Mouse (Mus musculus) brown adipose tissue, adult 24 weeks (tissue): ENCODE results near the gene Rtn4rl1. TPM values are rescaled to one million over a fixed set of nuclear protein-coding genes. Genes with fewer than 3 reads are reported as not detected.

Experiments
- H3K27ac ChIP-seq: fragments of 200-500 bp; replicated peaks from 2 replicates; pipeline ENCODE4 v1.5.1; 2012; ENCODE audit warnings: low read depth, mild to moderate bottlenecking, low read length
- H3K4me1 ChIP-seq: fragments of 200-500 bp; 2 replicates; pipeline ENCODE4 v1.6.1; 2012; ENCODE audit warnings: low read length, mixed read lengths; ENCODE audit not compliant: control insufficient read depth, insufficient read depth, insufficient read length
- H3K4me3 ChIP-seq: fragments of 200-500 bp; 2 replicates; pipeline ENCODE4 v1.5.1; 2012; ENCODE audit warnings: low read depth, mild to moderate bottlenecking, low read length, moderate library complexity; ENCODE audit not compliant: insufficient read depth
- polyA plus RNA-seq: library from polyadenylated mRNA; stranded (reverse); fragments of >200 nt; gene quantifications from 2 replicates; pipeline ENCODE4 v1.2.4, GENCODE M21; 2012; ENCODE audit not compliant: missing spikeins, insufficient read depth, insufficient read length

Gene Rtn4rl1
- polyA plus RNA-seq, 1 experiment, result 5.3 TPM

DNA sequence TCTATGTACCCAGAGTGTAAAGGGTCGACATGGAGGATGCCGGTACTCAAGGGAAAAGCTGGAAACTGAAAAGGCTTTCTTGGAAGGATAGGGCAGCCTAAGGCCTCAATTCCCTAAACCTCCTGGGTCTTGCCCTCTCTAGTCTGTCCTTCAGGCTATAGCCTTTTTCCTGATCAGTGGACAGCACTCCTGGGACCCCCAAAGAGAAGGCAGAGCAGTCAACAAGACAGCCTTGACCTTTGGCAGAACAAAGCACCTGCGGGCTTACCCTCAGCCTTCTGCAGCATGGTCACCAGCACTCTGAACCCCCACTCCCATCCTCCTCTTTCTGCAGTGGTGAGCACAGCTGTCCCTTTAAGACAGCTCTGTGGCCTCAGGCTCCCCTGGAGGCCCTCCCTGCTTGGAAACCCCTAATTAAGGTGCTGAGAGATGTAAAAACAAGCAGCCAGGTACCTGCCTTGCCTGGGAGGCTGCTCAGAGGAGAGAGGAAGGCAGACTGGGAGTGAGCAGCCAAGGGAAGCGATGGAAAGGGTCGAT is 2.6 kb upstream of the Rtn4rl1 start, which contains the start of gene Dph1:
Dph1 (minus strand) TSS at position 337 of the 537 bp plus-strand sequence.
- Histone ChIP-seq H3K27ac (peak within 1 kb of the TSS; percentile 24; the same call in 1 of the 2 replicates), H3K4me3 (peak within 1 kb of the TSS; percentile 79), H3K4me1 (peaks cover 2% of the 10 kb centered on the region; the same call in 1 of the 2 replicates)

DNA sequence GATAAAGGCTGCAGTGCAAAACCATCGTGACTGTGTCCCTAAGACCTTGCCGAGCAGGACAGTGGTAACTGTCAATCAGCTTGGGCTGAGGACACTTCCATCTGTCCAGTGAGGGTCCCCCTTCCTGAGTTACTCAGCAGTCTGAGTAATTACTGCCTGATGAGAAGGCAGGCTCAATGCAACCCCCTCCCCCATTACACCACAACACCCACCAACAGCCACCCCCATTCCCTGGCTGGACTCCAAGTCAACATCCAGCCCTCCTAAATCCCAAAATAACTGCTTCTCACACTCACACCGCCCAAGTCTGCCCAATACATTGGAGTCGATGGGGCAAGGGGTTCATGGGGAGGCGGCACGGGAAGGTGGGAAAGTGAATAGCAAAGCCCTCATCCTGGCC is 1.7 kb upstream of the Rtn4rl1 start:
- no peak overlapping the region for H3K27ac ChIP-seq
- H3K4me1 ChIP-seq, result peaks cover 2% of the 10 kb centered on the region; the same call in 1 of the 2 replicates
- no peak overlapping the region for H3K4me3 ChIP-seq

DNA sequence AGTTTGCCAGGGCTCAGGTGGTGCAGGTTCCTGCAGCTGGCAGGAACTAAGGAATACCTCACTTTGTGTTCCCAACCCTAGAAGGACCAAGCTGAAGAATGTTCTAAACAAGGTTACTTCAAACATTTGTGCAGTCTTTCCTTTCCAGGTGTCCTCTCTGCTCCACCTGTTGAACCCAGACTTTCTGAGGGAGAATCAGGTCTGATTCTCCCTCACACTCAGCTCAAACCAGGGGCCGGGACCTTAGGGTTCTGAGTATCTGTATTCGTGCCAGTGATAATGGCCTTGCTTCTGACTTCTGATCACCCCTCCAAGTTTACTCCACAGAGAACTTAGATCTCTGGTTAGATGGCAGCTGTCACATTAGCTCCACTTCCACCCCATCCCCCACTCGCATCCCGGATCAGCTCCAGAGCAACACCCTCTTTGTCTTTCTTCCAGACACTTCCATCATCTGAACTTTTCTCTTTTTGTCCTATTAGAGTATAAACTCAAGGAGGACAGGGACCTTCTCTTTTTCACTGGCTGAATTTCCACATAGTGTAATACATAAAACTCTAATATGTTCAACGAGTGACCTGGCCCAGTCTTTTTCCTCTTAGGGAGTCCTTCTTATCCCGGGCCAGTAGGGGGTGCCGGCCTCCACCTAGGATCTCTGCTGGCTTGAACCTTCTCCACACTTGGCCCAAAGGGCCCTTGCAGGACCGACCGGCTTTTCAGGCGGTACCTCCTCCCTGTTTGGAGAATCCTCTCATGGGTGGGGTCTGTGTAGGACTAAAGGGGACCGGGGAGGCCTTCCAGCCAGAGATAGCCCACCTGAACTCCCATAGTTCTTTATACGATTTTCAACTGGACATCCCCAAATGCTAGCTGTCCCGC is 1.0 kb upstream of the Rtn4rl1 start:
- peak overlapping the region; percentile 71 for H3K27ac ChIP-seq
- H3K4me3 ChIP-seq, result peak overlapping the region; percentile 82
- H3K4me1 ChIP-seq, result peaks cover 2% of the 10 kb centered on the region; the same call in 1 of the 2 replicates

DNA sequence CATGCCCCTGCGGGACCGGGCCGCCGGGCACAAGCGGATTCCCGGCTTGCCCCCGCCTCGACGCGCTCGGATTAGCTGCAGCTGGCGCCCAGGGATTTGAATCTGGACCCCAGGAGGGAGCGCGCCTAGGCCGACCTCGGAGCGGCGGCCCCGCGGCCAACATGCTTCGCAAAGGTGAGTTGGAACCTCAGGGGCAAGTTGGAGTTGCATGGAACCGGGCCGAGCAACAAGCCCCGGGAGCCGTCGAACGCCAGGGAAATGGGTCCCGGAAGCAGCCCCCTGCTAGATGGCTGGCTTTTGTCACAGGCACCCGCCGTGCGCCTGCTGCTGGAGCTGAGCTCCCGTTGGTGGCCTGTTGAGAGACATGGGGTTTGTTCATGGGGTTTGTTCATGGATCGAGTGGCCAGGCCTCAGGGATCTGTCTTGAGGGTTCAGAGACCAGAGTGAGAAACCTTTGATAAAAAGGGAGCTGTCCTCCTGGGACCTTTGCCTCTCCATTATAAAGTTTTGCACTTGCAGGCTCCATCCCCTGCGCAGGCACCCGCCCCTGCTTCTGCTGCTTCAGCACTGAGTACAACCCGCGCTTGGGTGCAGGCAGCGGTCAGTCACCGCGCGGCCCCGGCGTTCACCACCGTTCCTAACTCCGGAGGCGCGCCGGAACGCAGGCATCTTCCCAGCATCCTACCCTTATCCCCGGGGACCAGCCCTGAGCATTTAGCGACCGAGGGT is 702 bp downstream of the Rtn4rl1 start:
- H3K27ac ChIP-seq, result no peak overlapping the region
- peak overlapping the region; percentile 82 for H3K4me3 ChIP-seq
- peaks cover 2% of the 10 kb centered on the region; the same call in 1 of the 2 replicates for H3K4me1 ChIP-seq

DNA sequence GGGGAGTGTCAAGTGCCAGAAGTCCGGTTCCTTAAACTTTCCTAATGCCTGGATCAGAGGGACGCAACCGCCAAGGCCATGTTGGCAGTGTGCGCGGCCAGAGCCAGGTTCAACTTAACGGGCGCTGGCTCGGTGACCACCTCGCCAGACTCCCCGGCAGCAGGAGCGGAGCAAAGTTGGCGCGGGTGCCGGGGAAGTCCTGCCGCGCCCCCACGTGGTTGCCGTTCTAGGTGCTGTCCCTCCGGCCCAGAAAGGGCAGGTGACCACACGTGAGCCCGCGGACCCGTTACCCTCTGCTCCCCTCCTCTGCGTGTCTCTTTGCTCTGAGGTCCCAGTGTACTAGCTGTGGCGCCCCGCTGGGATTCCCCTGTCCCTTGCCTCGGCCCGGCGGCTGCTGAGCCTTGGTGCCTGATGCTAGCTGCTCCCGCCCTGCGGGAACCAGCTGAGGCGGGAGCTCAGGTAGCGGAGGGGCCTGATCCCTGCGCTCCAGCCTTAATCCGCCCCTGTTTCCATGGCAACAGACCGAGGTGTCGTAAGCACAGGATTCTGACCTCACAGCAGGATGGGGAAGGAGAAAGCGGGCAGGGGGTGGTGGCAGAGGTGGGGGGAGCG is 1.4 kb downstream of the Rtn4rl1 start:
- Histone ChIP-seq H3K4me1 (no peaks in the 10 kb centered on the region), H3K4me3 (peak overlapping the region; percentile 82)

DNA sequence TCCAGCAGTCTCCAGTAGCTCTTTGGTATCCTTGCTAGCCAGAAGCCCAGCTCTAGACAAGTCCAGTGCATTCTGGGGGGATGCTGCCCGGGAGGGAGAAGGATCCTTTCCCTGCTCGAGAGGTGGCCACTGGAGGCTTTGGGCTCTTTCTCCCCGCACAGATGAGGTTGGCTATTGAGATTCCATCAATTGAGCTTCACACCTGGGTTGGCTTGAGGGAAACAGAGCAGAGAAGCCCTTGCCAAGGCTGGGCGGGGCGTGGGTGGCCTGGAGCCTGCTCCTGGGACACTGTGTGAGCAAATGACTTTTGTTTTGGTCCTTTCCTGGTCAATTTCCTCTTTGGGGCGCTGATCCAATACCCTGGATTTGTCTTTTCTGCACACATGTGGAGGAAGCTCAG is 2.5 kb downstream of the Rtn4rl1 start:
- Histone ChIP-seq H3K27ac (no peak overlapping the region), H3K4me3 (no peak overlapping the region), H3K4me1 (no peaks in the 10 kb centered on the region)

More for the DNA sequence above, 1.4 kb downstream of the Rtn4rl1 start:
- H3K27ac ChIP-seq, result no peak overlapping the region

DNA sequence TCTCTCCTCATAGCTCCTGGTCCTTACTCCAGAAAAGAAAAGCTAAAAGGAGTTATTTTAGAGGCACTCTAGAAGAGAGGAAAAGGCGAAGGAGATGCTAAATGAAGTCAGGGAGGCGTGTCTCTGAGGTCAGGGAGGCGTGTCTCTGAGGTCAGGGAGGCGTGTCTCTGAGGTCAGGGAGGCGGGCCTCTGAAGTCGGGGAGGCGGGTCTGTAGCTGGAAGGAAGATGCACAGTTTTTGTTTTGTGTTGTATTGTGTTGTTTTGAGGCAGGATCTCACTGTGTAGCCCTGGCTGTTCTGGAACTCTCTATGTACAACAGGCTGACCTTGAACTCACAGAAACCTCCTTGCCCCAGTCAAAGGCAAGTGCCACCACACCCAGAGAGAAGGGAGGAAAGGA is 4.4 kb downstream of the Rtn4rl1 start:
- 0 out of 2 replicates have a peak, but pooled peaks cover 8% of the 10 kb centered on the region for H3K4me1 ChIP-seq
- no peak overlapping the region for H3K4me3 ChIP-seq
- H3K27ac ChIP-seq, result no peak overlapping the region

DNA sequence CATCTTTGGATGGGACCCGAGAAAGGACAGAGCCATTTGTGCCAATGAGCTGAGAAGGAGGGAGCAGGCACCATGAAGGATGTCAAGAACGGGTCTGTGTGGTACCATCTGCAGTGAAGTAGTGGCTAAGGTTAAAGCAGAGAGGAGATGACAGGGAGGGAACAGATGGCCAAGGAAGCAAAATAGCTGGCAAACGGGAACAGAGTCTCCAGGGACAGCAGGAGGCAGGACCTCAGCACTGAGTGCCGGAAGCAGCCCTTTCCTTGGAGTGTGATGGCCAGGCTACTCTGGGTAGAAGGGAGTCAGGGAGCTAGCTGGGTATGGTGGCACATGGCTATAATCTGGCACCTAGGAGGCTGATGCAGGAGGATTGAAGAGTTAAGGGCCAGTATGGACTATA is 5.2 kb downstream of the Rtn4rl1 start:
- H3K27ac ChIP-seq, result no peak overlapping the region
- peaks cover 9% of the 10 kb centered on the region; the same call in 1 of the 2 replicates for H3K4me1 ChIP-seq
- H3K4me3 ChIP-seq, result no peak overlapping the region

DNA sequence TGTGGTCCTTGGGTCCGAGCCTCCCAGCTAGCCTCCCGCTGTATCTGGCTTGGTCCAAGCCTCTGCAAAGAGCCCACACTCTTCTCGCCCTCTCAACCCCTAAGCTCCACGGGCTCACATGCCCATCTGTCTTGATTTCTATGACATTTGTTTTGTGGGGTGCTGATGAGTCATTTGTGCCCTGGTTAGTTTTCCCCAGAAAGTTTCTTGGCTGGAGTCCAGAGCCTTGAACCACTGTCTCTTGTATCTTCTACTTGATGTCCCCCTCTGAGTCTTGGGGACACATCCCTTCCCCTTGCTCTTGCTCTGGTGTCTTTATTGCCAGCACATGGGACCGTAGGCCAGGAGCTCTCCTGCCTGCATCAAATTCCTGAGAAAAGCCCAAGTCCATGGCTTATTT is 6.4 kb downstream of the Rtn4rl1 start:
- Histone ChIP-seq H3K4me3 (no peak overlapping the region), H3K4me1 (peaks cover 14% of the 10 kb centered on the region), H3K27ac (no peak overlapping the region)

DNA sequence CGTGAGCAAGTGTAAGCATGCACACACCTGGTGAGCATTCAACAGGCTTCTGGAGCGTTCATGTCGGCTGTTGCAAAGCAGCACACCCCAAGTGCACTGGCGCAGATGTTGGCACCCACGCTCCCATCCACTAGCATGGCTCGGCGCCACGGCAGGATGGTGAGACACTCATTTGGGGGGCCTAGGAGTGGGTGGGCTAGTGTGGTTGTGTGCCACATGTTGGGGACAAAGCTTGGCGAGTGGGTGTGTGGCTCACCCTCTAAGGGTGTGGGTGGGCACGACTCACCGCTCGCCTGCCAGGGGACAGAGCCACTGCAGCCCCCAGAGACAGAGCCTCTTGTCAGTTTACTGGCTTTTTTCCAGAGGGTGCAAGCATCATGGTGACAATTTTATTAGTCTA is 7.4 kb downstream of the Rtn4rl1 start:
- no peak overlapping the region for H3K27ac ChIP-seq
- H3K4me3 ChIP-seq, result no peak overlapping the region
- H3K4me1 ChIP-seq, result peaks cover 14% of the 10 kb centered on the region

DNA sequence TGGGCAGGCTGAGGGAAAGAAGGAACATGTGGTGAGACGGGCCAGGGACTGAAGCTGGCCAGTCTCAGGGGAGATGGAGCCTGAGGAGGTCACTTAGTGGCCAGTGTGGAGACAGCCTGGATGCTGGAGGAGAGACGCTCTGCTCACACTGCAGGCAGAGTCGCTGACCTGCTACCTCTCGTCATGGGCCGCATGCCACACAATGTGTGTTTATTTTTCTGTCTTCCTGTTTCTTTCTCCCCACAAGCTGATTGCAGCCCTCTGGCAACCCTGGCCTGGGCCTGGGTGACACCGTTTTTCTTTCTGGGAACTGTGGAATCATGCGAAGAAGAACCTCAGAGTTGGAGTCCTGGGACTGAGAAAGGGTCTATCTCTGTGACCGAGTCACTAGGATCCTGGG is 8.1 kb downstream of the Rtn4rl1 start:
- no peak overlapping the region for H3K27ac ChIP-seq
- peaks cover 14% of the 10 kb centered on the region for H3K4me1 ChIP-seq
- H3K4me3 ChIP-seq, result no peak overlapping the region

DNA sequence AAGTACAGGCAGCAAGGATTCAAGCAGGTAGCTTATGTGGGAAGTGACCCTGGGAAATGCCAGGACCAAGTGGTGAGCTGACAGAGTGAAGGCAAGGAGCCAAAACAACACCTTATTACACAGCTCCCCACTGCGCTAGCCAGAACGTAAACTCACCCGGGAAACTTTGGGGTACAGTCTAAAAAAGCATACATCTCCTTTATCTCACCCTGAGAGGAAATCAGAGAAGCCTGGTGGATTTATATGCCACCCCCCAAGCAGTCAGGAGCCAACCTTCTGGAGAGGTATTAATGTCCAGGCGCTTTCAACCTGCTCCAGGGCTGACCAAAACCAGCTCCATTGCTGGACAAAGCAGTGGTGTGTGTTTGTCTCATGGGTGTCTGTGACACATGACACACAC is 10.3 kb downstream of the Rtn4rl1 start:
- Histone ChIP-seq H3K4me3 (no peak overlapping the region), H3K27ac (no peak overlapping the region), H3K4me1 (peaks cover 14% of the 10 kb centered on the region)

DNA sequence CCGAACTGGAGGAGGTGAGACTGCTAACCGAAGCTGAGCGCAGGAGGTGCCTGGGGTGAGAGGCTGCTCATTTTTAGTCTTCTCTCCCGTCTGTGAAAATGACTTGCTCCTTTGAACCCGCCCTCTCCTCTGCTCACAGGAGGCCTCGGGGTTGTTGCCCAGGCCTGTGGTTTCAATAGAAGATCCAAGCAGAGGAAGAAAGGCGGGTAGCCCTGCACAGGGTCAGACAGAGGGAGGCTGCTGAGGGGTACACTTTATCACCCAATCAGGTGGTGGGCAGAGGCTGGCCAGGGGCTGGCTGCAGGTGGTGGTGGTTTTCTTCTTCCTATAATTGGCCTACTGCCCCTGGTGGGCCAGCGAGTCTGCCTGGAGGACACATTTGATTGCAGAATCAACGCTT is 10.9 kb downstream of the Rtn4rl1 start:
- H3K4me3 ChIP-seq, result no peak overlapping the region
- H3K4me1 ChIP-seq, result peaks cover 14% of the 10 kb centered on the region
- no peak overlapping the region for H3K27ac ChIP-seq

DNA sequence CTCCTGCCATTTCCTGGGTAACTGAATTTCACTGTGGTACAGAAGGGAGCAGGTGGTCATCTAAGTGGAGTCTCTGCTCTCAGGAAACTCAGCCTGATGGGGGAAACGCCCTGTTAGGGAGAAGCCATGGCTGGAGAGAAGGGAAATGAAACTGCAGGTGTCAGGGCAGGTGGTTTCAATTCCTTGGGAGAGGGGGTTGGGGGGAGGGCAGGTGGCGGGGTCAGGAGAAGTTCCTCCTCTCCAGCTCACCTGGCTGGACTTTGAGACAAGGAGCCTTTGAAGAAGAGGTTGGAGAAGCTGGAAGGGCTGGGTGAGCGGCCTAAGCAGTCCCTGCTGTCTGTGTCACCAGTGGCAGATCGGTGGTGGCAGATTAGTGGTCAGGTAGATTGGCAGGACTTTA is 12.8 kb downstream of the Rtn4rl1 start:
- H3K4me1 ChIP-seq, result peaks cover 14% of the 10 kb centered on the region
- H3K27ac ChIP-seq, result no peak overlapping the region
- H3K4me3 ChIP-seq, result no peak overlapping the region

DNA sequence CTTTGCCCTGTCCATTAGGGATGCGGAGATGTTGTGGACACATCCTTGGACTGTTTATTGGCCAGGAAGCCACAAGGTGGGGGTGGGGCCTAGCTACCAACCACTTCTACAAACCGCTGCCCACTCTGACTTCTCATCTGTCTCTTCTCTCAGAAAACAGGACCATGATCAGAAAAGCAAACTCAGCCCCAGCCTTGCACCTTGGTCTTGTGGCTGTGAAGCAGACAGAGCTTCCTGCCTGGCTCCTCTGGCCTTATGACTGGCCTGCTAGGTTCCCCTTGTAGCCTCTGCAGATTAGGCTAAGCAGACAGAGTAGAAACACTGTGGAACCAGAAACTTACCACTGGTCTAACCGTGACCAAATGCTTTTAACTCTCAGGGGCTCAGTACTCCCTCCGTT is 15.8 kb downstream of the Rtn4rl1 start:
- H3K4me3 ChIP-seq, result no peak overlapping the region
- no peak overlapping the region for H3K27ac ChIP-seq
- peaks cover 13% of the 10 kb centered on the region; the same call in 1 of the 2 replicates for H3K4me1 ChIP-seq
